Mouse (Mus musculus): ENCODE results near the gene Gm37240. TPM values are rescaled to one million over a fixed set of nuclear protein-coding genes. Genes with fewer than 3 reads are reported as not detected.

Gene Gm37240
- polyA plus RNA-seq, 1 experiment from 2014 or later, result 2.2 TPM

DNA sequence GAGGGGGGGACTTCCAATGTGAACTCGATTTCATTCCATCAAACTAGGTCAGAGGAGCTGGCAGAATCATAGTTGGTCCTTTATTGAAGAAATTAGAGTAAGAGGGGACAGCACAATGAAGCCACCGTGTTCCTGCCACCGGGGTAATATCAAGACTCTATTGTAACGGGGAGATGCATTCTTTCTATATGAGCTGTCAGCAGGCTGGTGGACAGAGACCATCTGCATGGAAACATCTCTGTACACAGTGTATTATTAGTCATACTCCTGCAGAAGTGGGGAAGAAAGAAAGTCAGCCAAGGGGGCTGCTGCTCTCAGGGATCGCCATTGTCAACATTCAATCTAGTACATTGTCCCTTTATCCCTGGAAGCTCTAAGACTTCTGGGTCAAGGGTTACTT, 665.3 kb downstream of the Gm37240 start:
- H3K27me3 ChIP-seq (ENCODE audit: control insufficient read depth, insufficient read depth, low read length), result no peaks in the 10 kb centered on the region
- H3K4me3 ChIP-seq (ENCODE audit: low read depth, low read length), result no peak overlapping the region
- H3K27ac ChIP-seq (replicated peaks; ENCODE audit: low read depth, low read length), result no peak overlapping the region
- H3K9ac ChIP-seq (ENCODE audit: low read length), result no peak overlapping the region
- no peaks in the 10 kb centered on the region for H3K4me1 ChIP-seq (ENCODE audit: control insufficient read depth, insufficient read depth, low read length)
- ATAC-seq (ENCODE audit: insufficient number of reproducible peaks, low FRiP score, low TSS enrichment, low read depth) (no peak), DNase-seq (ENCODE audit: low spot score) (no peak)
- no peaks in the 10 kb centered on the region for H3K36me3 ChIP-seq (ENCODE audit: control insufficient read depth, insufficient read depth, low read length)
- no peaks in the 10 kb centered on the region for H3K9me3 ChIP-seq (ENCODE audit: control insufficient read depth, low read length)
- 90% methylated on average over 5 of the region's 5 CpGs for WGBS
- no peak overlapping the region for H3K4me2 ChIP-seq (ENCODE audit: low read depth, severe bottlenecking)

DNA sequence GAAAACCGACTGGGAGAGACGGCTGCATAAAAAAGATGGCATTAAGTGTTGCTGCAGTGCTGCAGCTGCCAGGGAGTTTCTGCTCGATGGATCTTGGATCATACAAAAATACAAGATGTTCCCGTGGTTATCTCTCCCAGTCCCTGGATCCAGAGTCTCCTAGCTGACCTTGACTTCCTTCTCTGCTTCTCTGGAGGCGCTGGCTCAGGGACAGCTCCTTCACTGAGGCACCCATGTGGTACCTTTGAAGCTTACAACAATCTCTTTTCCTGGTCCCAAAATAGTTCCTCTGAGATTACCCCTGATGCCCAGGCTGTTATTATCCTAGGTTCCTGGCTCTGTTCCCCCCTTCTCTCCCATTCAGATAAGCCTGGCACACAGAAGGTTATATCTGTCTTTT, 672.4 kb downstream of the Gm37240 start:
- ATAC-seq (ENCODE audit: insufficient number of reproducible peaks, low FRiP score, low TSS enrichment, low read depth) (no peak), DNase-seq (ENCODE audit: low spot score) (no peak)
- Histone ChIP-seq H3K9me3 (ENCODE audit: control insufficient read depth, low read length) (no peaks in the 10 kb centered on the region), H3K4me2 (ENCODE audit: low read depth, severe bottlenecking) (no peak overlapping the region), H3K27me3 (ENCODE audit: control insufficient read depth, insufficient read depth, low read length) (no peaks in the 10 kb centered on the region), H3K4me3 (ENCODE audit: low read depth, low read length) (no peak overlapping the region), H3K4me1 (ENCODE audit: control insufficient read depth, insufficient read depth, low read length) (no peaks in the 10 kb centered on the region), H3K9ac (ENCODE audit: low read length) (no peak overlapping the region), H3K36me3 (ENCODE audit: control insufficient read depth, insufficient read depth, low read length) (no peaks in the 10 kb centered on the region), H3K27ac (replicated peaks; ENCODE audit: low read depth, low read length) (no peak overlapping the region)
- 78% methylated on average over 5 of the region's 5 CpGs for WGBS

DNA sequence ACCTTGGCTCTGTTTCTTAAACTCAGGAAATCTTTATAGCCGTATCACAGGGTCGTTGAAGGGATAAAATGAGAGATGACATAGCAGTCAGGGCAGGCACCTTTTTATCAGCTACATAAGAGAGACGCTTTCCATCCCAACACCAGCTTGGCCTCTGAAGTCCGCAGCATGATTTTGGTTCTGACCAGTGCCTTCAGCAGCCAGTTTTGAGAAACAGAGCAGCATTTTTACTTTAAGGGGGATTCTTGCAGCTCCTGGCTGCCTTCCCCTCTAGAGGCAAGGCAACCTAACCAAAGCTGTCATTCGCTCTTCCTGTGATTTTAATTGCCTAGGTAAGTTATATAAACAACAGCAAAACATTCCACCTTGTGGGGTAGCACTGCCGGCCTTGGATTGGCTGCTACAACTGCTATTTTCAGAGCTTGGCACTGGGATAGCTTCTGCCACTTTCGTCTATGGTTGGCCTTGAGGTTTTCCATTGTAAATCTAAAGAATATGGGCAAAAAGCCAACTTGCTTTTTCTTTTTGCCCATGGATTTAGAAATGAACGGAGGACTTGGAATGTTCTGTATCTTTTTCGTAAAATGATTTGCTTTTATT, 674.5 kb downstream of the Gm37240 start:
- no peak overlapping the region for H3K4me2 ChIP-seq (ENCODE audit: low read depth, severe bottlenecking)
- H3K9ac ChIP-seq (ENCODE audit: low read length), result no peak overlapping the region
- H3K27ac ChIP-seq (replicated peaks; ENCODE audit: low read depth, low read length), result no peak overlapping the region
- no peak for DNase-seq (ENCODE audit: low spot score)
- no peak overlapping the region for H3K4me3 ChIP-seq (ENCODE audit: low read depth, low read length)
- no peaks in the 10 kb centered on the region for H3K36me3 ChIP-seq (ENCODE audit: control insufficient read depth, insufficient read depth, low read length)
- H3K4me1 ChIP-seq (ENCODE audit: control insufficient read depth, insufficient read depth, low read length), result no peaks in the 10 kb centered on the region
- no peak for ATAC-seq (ENCODE audit: insufficient number of reproducible peaks, low FRiP score, low TSS enrichment, low read depth)
- no peaks in the 10 kb centered on the region for H3K9me3 ChIP-seq (ENCODE audit: control insufficient read depth, low read length)
- 75% methylated on average over 9 of the region's 9 CpGs for WGBS
- no peaks in the 10 kb centered on the region for H3K27me3 ChIP-seq (ENCODE audit: control insufficient read depth, insufficient read depth, low read length)

DNA sequence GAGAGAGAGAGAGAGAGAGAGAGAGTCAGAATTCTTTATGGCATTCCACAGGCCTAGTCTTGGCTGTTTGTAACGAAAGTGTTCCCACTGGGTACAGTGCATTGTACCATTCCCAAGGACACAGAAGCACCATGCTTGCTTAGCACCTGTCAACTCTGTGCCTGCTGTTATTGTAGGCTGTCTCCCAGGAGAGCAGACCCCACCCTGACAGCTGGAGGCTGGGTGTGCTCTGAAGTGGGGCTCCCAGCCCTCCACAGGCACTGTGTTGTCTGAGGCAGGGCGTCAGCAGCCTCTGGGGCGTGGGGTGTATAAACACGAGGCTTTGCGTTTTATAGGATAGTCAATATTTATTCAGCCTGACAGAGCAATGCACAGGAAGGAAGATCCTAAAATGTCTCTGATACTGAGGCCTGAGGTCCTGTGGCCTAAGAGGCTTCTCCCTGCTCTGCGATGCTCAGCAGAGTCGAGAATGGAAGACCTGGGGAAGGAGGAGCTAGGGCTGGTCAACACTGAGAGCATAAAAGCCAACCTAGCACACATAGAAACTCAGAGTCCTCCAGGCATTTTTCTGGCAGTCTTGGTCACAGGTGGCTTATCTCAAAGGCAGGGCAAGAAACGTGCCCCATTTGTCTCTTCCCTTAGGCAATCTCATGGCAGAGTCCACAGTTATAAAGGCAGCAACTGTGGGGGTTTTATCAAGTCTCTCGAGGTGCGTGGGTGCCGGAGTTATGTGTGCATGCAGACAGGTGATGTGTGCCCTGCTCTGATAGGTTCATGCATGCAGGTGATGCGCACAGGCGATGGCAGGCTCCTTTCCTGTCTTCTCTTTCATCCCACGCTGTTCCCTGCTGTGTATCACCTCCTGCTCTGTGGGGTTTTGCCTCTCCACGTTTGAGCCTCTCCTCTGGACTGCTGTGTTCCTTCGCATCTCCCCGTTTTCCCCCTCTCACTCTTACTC, 677.2 kb downstream of the Gm37240 start:
- no peak overlapping the region for H3K9ac ChIP-seq (ENCODE audit: low read length)
- ATAC-seq (ENCODE audit: insufficient number of reproducible peaks, low FRiP score, low TSS enrichment, low read depth) (no peak), DNase-seq (ENCODE audit: low spot score) (no peak)
- WGBS, result 81% methylated on average over 17 of the region's 17 CpGs
- H3K4me2 ChIP-seq (ENCODE audit: low read depth, severe bottlenecking), result no peak overlapping the region
- no peaks in the 10 kb centered on the region for H3K36me3 ChIP-seq (ENCODE audit: control insufficient read depth, insufficient read depth, low read length)
- no peaks in the 10 kb centered on the region for H3K9me3 ChIP-seq (ENCODE audit: control insufficient read depth, low read length)
- H3K27ac ChIP-seq (replicated peaks; ENCODE audit: low read depth, low read length), result no peak overlapping the region
- H3K27me3 ChIP-seq (ENCODE audit: control insufficient read depth, insufficient read depth, low read length), result no peaks in the 10 kb centered on the region
- no peaks in the 10 kb centered on the region for H3K4me1 ChIP-seq (ENCODE audit: control insufficient read depth, insufficient read depth, low read length)
- no peak overlapping the region for H3K4me3 ChIP-seq (ENCODE audit: low read depth, low read length)

DNA sequence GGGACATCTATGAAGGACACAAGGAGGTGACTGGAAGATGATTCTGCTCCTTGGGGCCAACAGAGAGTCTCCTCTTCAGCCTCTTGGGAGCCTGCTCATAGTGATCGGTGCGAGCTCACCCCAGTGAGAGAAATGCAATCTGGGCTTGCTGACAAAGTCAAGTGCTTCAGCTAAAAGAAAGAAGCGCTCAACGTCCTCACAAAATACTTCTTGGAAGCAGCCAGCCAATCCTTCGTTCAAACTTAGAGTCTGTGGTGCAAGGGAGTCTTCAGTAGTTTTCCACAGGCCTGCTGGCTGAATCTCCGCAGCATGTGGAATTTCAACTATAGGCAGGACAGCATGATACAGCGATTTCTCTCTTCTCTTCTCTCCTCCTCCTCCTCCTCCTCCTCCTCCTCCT, 680.8 kb downstream of the Gm37240 start:
- ATAC-seq (ENCODE audit: insufficient number of reproducible peaks, low FRiP score, low TSS enrichment, low read depth) (no peak), DNase-seq (ENCODE audit: low spot score) (no peak)
- Histone ChIP-seq H3K9ac (ENCODE audit: low read length) (no peak overlapping the region), H3K9me3 (ENCODE audit: control insufficient read depth, low read length) (no peaks in the 10 kb centered on the region), H3K4me3 (ENCODE audit: low read depth, low read length) (no peak overlapping the region), H3K4me2 (ENCODE audit: low read depth, severe bottlenecking) (no peak overlapping the region), H3K27me3 (ENCODE audit: control insufficient read depth, insufficient read depth, low read length) (no peaks in the 10 kb centered on the region), H3K4me1 (ENCODE audit: control insufficient read depth, insufficient read depth, low read length) (no peaks in the 10 kb centered on the region), H3K36me3 (ENCODE audit: control insufficient read depth, insufficient read depth, low read length) (no peaks in the 10 kb centered on the region), H3K27ac (replicated peaks; ENCODE audit: low read depth, low read length) (no peak overlapping the region)
- WGBS, result 88% methylated on average over 7 of the region's 7 CpGs

DNA sequence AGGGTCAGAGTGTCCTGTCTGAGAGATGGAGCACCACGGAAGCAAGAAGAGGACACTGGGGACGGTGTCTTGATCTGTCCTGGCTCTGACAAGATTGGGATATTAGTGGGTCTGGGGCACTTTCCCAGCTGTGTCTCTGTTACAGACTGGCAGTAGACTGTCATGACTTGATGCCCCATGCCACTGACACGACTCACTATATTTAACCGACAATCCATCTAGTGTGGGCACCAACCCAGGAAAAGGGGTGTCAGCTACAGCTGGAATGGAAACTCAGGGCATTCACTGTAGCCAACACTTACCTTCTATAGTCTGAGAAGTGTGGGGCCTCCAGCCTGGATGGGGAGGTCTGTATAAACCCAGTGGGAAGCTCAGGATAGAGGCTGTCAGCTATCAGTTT, 681.4 kb downstream of the Gm37240 start:
- H3K4me3 ChIP-seq (ENCODE audit: low read depth, low read length), result no peak overlapping the region
- 82% methylated on average over 4 of the region's 4 CpGs for WGBS
- no peak overlapping the region for H3K27ac ChIP-seq (replicated peaks; ENCODE audit: low read depth, low read length)
- ATAC-seq (ENCODE audit: insufficient number of reproducible peaks, low FRiP score, low TSS enrichment, low read depth) (no peak), DNase-seq (ENCODE audit: low spot score) (no peak)
- no peaks in the 10 kb centered on the region for H3K27me3 ChIP-seq (ENCODE audit: control insufficient read depth, insufficient read depth, low read length)
- no peaks in the 10 kb centered on the region for H3K36me3 ChIP-seq (ENCODE audit: control insufficient read depth, insufficient read depth, low read length)
- no peak overlapping the region for H3K9ac ChIP-seq (ENCODE audit: low read length)
- H3K9me3 ChIP-seq (ENCODE audit: control insufficient read depth, low read length), result no peaks in the 10 kb centered on the region
- no peak overlapping the region for H3K4me2 ChIP-seq (ENCODE audit: low read depth, severe bottlenecking)
- H3K4me1 ChIP-seq (ENCODE audit: control insufficient read depth, insufficient read depth, low read length), result no peaks in the 10 kb centered on the region

DNA sequence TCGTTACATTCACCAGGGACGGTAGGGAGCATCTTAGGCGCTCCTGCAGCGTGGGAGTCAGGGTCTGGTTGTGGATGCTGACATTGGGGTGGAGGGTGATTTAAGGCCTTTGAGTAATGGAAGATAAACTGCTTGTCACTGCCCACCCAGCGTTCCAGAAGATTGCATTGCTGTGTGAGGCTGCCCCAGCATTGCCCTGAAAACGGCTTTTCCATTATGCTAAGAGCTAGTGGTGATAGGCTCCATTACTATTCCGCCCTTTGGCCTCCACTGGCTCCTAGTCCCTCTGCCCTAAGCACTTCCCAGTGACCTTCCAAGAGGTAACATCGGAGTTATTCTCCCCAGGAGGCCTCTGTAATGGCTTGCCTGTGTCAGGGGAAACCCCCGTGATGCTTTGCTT, 683.7 kb downstream of the Gm37240 start:
- 47% methylated on average over 9 of the region's 9 CpGs for WGBS
- Histone ChIP-seq H3K4me1 (ENCODE audit: control insufficient read depth, insufficient read depth, low read length) (no peaks in the 10 kb centered on the region), H3K9me3 (ENCODE audit: control insufficient read depth, low read length) (no peaks in the 10 kb centered on the region), H3K9ac (ENCODE audit: low read length) (no peak overlapping the region), H3K27ac (replicated peaks; ENCODE audit: low read depth, low read length) (no peak overlapping the region), H3K4me2 (ENCODE audit: low read depth, severe bottlenecking) (no peak overlapping the region), H3K36me3 (ENCODE audit: control insufficient read depth, insufficient read depth, low read length) (no peaks in the 10 kb centered on the region), H3K4me3 (ENCODE audit: low read depth, low read length) (no peak overlapping the region), H3K27me3 (ENCODE audit: control insufficient read depth, insufficient read depth, low read length) (no peaks in the 10 kb centered on the region)
- DNase-seq (ENCODE audit: low spot score) (no peak), ATAC-seq (ENCODE audit: insufficient number of reproducible peaks, low FRiP score, low TSS enrichment, low read depth) (no peak)

DNA sequence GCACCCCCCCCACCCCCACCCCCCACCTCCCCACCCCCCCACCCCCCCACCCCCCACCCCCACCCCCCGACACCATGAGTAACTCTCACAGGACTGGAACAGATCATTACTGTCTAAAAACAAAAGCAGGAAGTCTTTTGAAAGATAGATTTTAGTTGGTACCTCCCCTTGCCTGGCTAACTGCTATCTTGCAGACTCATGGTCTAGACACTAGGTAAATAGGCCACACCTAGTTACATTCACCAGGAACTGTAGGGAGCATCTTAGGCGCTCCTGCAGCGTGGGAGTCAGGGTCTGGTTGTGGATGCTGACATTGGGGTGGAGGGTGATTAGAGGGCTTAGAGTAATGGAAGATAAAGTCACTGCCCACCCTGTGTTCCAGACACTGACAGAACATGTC, 684.6 kb downstream of the Gm37240 start:
- DNase-seq (ENCODE audit: low spot score) (no peak), ATAC-seq (ENCODE audit: insufficient number of reproducible peaks, low FRiP score, low TSS enrichment, low read depth) (no peak)
- Histone ChIP-seq H3K27me3 (ENCODE audit: control insufficient read depth, insufficient read depth, low read length) (no peaks in the 10 kb centered on the region), H3K9ac (ENCODE audit: low read length) (no peak overlapping the region), H3K4me1 (ENCODE audit: control insufficient read depth, insufficient read depth, low read length) (no peaks in the 10 kb centered on the region), H3K4me2 (ENCODE audit: low read depth, severe bottlenecking) (no peak overlapping the region), H3K27ac (replicated peaks; ENCODE audit: low read depth, low read length) (no peak overlapping the region), H3K4me3 (ENCODE audit: low read depth, low read length) (no peak overlapping the region), H3K36me3 (ENCODE audit: control insufficient read depth, insufficient read depth, low read length) (no peaks in the 10 kb centered on the region), H3K9me3 (ENCODE audit: control insufficient read depth, low read length) (no peaks in the 10 kb centered on the region)
- WGBS, result 70% methylated on average over 3 of the region's 3 CpGs

Data from limb, embryonic 11.5 days (tissue).